Mouse (Mus musculus): Measurements from ENCODE around the gene Rpp25l. TPM values are rescaled to one million over a fixed set of nuclear protein-coding genes. Genes with fewer than 3 reads are reported as not detected.
A peak's percentile ranks its signal among the peaks of the same experiment; 100 is the strongest.

The Rpp25l gene
- total RNA-seq, 2 experiments from 2014 or later = 28.4 to 30.3 TPM

GRCm38 (mm10) chr4:41740380-41741157 is 27.2 kb upstream of the Rpp25l start:
- peak; percentile 63 to 83 for DNase-seq (ENCODE audit: extremely low spot score in 1 of 2, low spot score in 2 of 2)
- intact Hi-C loops (cut with DNase I) = no loop called here

GRCm38 (mm10) chr4:41739260-41739659 is 25.9 kb upstream of the Rpp25l start:
- no peak for DNase-seq (ENCODE audit: extremely low spot score in 1 of 2, low spot score in 2 of 2)
- intact Hi-C loops (cut with DNase I) = no loop called here

- intact Hi-C loops (cut with DNase I) = no loop called here
- DNase-seq (ENCODE audit: extremely low spot score in 1 of 2, low spot score in 2 of 2) = no peak
These were observed 24.9 kb upstream of the Rpp25l start for GRCm38 (mm10) chr4:41738256-41738603.

- intact Hi-C loops (cut with DNase I) = no loop called here
- peak; percentile 74 to 76 for DNase-seq (ENCODE audit: extremely low spot score in 1 of 2, low spot score in 2 of 2)
These were observed 24.4 kb upstream of the Rpp25l start for GRCm38 (mm10) chr4:41737602-41738255.

- DNase-seq (ENCODE audit: extremely low spot score in 1 of 2, low spot score in 2 of 2) = no peak
- intact Hi-C loops (cut with DNase I) = no loop called here
These were observed 17.9 kb upstream of the Rpp25l start, which contains the start of gene Arid3c for GRCm38 (mm10) chr4:41731052-41731765. Gene Arid3c (minus strand): TSS chr4:41731142.

- intact Hi-C loops (cut with DNase I) = no loop called here
These were observed 13.7 kb upstream of the Rpp25l start for GRCm38 (mm10) chr4:41726826-41727621.

GRCm38 (mm10) chr4:41722918-41723351 is 9.6 kb upstream of the Rpp25l start, which contains the start of gene Dctn3:
Gene Dctn3 (minus strand): TSS chr4:41723170.
- intact Hi-C loops (cut with DNase I) = no loop called here
- DNase-seq (ENCODE audit: extremely low spot score in 1 of 2, low spot score in 2 of 2) = peak; percentile 92 to 96

More at GRCm38 (mm10) chr4:41726826-41727621, 13.7 kb upstream of the Rpp25l start:
- no peak for DNase-seq (ENCODE audit: extremely low spot score in 1 of 2, low spot score in 2 of 2)

DNA sequence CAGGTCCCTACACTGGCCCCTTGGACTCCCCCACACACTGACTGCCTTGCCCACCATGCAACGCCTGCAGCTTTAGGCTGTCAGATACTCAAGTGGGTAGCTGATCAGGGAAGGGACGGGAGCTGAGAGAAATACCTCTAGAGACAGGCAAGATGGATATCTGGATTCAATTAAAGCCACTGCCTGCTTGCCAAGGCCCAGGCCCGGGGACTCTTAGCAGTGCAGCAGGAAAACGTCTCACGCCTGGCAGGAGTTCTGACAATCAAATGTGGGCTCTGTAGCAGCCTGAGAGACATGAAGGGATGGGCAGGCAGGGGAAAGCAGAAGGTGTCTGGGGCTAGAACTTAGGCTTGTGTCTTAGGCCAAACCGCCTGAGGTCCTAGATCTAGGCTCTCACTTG is 3.5 kb upstream of the Rpp25l start:
- intact Hi-C loops (cut with DNase I) = no loop called here

GRCm38 (mm10) chr4:41715596-41715995 is 2.3 kb upstream of the Rpp25l start:
- DNase-seq (ENCODE audit: extremely low spot score in 1 of 2, low spot score in 2 of 2) = peak in 1 of 2 experiments; percentile 36
- intact Hi-C loops (cut with DNase I) = no loop called here

More for the DNA sequence above, 3.5 kb upstream of the Rpp25l start:
- peak in 1 of 2 experiments; percentile 17 for DNase-seq (ENCODE audit: extremely low spot score in 1 of 2, low spot score in 2 of 2)

DNA sequence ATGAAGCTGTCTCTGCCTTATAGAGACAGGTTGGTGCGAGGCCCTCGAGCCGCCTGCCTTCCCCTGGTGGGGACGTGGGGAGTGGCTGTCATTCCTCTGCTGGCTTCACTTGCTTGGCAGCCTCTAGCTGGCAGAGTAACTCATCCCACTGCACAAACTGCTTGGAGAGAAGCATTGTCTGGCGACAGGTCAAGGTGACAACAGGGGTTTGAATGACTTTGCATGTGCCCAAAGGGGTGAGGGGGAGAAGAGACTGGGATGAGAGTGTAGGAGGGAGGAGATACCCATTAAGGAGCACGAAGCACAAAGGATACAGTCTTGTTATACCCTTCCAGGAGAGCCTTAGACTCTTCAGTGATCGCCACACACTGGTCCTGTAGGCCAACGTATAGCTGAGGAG is 1.7 kb upstream of the Rpp25l start:
- intact Hi-C loops (cut with DNase I) = no loop called here
- no peak for DNase-seq (ENCODE audit: extremely low spot score in 1 of 2, low spot score in 2 of 2)

- DNase-seq (ENCODE audit: extremely low spot score in 1 of 2, low spot score in 2 of 2) = peak; percentile 77 to 78
- intact Hi-C loops (cut with DNase I) = no loop called here
These were observed 942 bp upstream of the Rpp25l start for GRCm38 (mm10) chr4:41714276-41714675.

- peak in 1 of 2 experiments; percentile 48 for DNase-seq (ENCODE audit: extremely low spot score in 1 of 2, low spot score in 2 of 2)
- intact Hi-C loops (cut with DNase I) = no loop called here
These were observed 725 bp downstream of the Rpp25l start for GRCm38 (mm10) chr4:41712421-41713196.

GRCm38 (mm10) chr4:41711705-41712375 is 1.5 kb downstream of the Rpp25l start:
- intact Hi-C loops (cut with DNase I) = no loop called here
- peak in 1 of 2 experiments; percentile 46 for DNase-seq (ENCODE audit: extremely low spot score in 1 of 2, low spot score in 2 of 2)

GRCm38 (mm10) chr4:41710229-41710628 is 3.1 kb downstream of the Rpp25l start:
- DNase-seq (ENCODE audit: extremely low spot score in 1 of 2, low spot score in 2 of 2) = peak in 1 of 2 experiments; percentile 9
- intact Hi-C loops (cut with DNase I) = no loop called here

- intact Hi-C loops (cut with DNase I) = loop anchor here (2.0 to 5.0 kb wide), 2 partner anchors 101 to 239 kb away; no protein-coding TSS in a partner anchor
- DNase-seq (ENCODE audit: extremely low spot score in 1 of 2, low spot score in 2 of 2) = peak; percentile 9 to 69
These were observed 5.1 kb downstream of the Rpp25l start for GRCm38 (mm10) chr4:41708192-41708745.

DNA sequence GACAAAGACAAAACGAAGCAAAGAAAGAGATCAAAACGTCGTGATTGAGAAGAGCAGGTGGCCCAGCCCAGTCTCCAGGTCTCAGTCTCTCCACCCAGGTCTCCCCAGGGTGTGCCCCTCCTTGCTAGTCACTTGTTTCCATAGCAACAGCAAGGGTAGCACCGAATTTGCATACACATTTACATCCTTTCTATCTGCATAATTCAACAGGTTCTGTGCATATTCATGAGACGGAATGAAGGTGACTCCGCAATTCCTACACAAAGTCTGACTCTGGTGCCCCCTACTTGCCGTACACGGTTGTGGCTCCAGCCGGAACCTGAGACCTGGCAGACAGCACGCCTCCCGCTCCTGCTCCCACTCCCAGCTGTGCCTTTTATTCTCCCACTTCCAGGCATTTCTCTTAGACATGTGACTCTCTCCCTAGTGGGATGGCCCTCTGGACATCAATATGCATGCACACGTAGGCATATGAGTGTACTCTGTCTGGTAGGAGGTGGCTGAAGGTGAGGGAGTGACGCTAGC is 6.3 kb downstream of the Rpp25l start:
- intact Hi-C loops (cut with DNase I) = loop anchor here (5.0 kb wide), 1 partner anchor 100 kb away; no protein-coding TSS in a partner anchor
- DNase-seq (ENCODE audit: extremely low spot score in 1 of 2, low spot score in 2 of 2) = peak; percentile 66 to 77

All from left cerebral cortex, postnatal 10 days (tissue).